Mouse (Mus musculus): ENCODE measurements around the gene Rrp12.
A peak's percentile ranks its signal among the peaks of the same experiment; 100 is the strongest.
"Not testable (repeated sequence)": the region's sequence is repeated elsewhere in the genome, so short reads cannot be mapped to it uniquely, and the experiment has no call there.

Rrp12 gene

GRCm38 (mm10) chr19:41847992-41848851 is 47.8 kb downstream of the Rrp12 start, which contains the start of gene Frat2:
TSS of gene Frat2 (minus strand) at chr19:41848132.
- DNase-seq (ENCODE audit: low spot score in 2 of 2) = peak; percentile 84 to 91

GRCm38 (mm10) chr19:41847614-41847991 is 48.4 kb downstream of the Rrp12 start:
- not testable (repeated sequence) for DNase-seq (ENCODE audit: low spot score in 2 of 2)

GRCm38 (mm10) chr19:41847091-41847581 is 48.8 kb downstream of the Rrp12 start:
- peak; percentile 35 to 53 for DNase-seq (ENCODE audit: low spot score in 2 of 2)

GRCm38 (mm10) chr19:41846366-41847090 is 49.4 kb downstream of the Rrp12 start:
- no peak for DNase-seq (ENCODE audit: low spot score in 2 of 2)

GRCm38 (mm10) chr19:41844345-41844744 is 51.6 kb downstream of the Rrp12 start:
- DNase-seq (ENCODE audit: low spot score in 2 of 2) = no peak

GRCm38 (mm10) chr19:41842706-41843105 is 53.3 kb downstream of the Rrp12 start:
- DNase-seq (ENCODE audit: low spot score in 2 of 2) = no peak

GRCm38 (mm10) chr19:41842196-41842595 is 53.8 kb downstream of the Rrp12 start:
- DNase-seq (ENCODE audit: low spot score in 2 of 2) = no peak

- no peak for DNase-seq (ENCODE audit: low spot score in 2 of 2)
These were observed 54.7 kb downstream of the Rrp12 start for GRCm38 (mm10) chr19:41841105-41841750.

GRCm38 (mm10) chr19:41839685-41840084 is 56.3 kb downstream of the Rrp12 start:
- DNase-seq (ENCODE audit: low spot score in 2 of 2) = no peak

GRCm38 (mm10) chr19:41838808-41839207 is 57.2 kb downstream of the Rrp12 start:
- no peak for DNase-seq (ENCODE audit: low spot score in 2 of 2)

- DNase-seq (ENCODE audit: low spot score in 2 of 2) = no peak
These were observed 58.1 kb downstream of the Rrp12 start for GRCm38 (mm10) chr19:41837917-41838261.

GRCm38 (mm10) chr19:41837194-41837916 is 58.6 kb downstream of the Rrp12 start:
- no peak for DNase-seq (ENCODE audit: low spot score in 2 of 2)

GRCm38 (mm10) chr19:41836719-41837118 is 59.3 kb downstream of the Rrp12 start:
- DNase-seq (ENCODE audit: low spot score in 2 of 2) = no peak

- DNase-seq (ENCODE audit: low spot score in 2 of 2) = peak in 1 of 2 experiments; percentile 12
These were observed 60.2 kb downstream of the Rrp12 start for GRCm38 (mm10) chr19:41835816-41836215.

GRCm38 (mm10) chr19:41835407-41835806 is 60.6 kb downstream of the Rrp12 start:
- no peak for DNase-seq (ENCODE audit: low spot score in 2 of 2)

- DNase-seq (ENCODE audit: low spot score in 2 of 2) = peak in 1 of 2 experiments; percentile 28
These were observed 63.3 kb downstream of the Rrp12 start for GRCm38 (mm10) chr19:41832501-41833201.

- peak; percentile 9 to 13 for DNase-seq (ENCODE audit: low spot score in 2 of 2)
These were observed 64.1 kb downstream of the Rrp12 start for GRCm38 (mm10) chr19:41831718-41832391.

- peak; percentile 44 to 45 for DNase-seq (ENCODE audit: low spot score in 2 of 2)
These were observed 64.8 kb downstream of the Rrp12 start for GRCm38 (mm10) chr19:41831101-41831570.

GRCm38 (mm10) chr19:41830106-41831031 is 65.6 kb downstream of the Rrp12 start:
- peak; percentile 36 to 48 for DNase-seq (ENCODE audit: low spot score in 2 of 2)

All from right cerebral cortex, adult 2 months (tissue).